Mouse (Mus musculus): ENCODE measurements around the gene Hoxb5.

DNA sequence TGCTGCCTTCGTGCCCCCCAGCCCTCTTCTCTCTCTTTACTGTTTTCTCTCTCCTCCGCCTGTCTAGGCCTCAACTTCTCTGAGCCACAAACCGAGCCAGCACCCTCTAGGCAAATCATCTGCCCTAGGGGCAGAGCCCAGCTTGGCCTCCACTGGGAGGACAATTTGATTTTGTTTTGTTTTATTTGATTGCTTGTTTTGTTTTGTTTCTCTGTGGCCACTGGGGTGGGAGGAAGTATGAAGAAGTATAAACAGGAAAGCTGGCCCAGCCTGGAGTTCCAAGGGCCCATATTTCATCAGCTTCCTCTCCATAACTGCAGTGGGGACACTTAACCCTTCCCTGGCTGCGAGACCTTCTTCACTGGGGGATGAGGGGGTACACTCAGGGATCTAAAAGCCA lies 6.2 kb downstream of the Hoxb5 start:
- TF ChIP-seq CTCF (IDR thresholded peaks at IDR 0.05; ENCODE audit: control insufficient read depth, insufficient read depth, low read length) = no peak
- TF ChIP-seq POLR2A (IDR thresholded peaks at IDR 0.05; ENCODE audit: borderline replicate concordance, control insufficient read depth, low read depth, low read length) = no peak

All from bone marrow, adult 2 months (tissue).